Comparison of ENCODE assay signal across 26 mouse cellular contexts in the genomic region with DNA sequence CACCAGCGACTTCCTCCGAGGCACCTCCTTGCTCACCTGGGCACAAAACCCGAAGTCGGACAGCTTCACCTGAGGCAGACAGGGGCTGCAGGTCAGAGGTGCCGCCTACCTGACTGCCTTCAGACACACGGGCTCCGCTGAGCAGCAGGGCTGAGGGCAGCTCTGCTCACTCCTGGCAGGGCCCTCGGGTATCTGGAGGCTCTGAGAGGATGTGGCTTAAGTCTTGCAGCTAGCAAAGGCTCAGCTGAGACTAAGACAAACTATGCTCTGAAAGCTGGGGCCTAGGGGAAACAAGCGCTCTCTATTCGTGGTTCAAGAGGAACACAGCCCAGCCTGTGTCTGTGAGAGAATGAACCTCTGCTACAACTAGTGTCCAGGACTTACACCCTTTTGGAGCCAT. TPM values are rescaled to one million over a fixed set of nuclear protein-coding genes. Genes with fewer than 3 reads are reported as not detected.
"Had no signal": no experiment of that assay in that cellular context is flagged by ENCODE, and none has a peak within 500 bp of the region (broad histone marks: within the 10 kb centered on the region; RNA-seq: fewer than 3 reads in every experiment).

No protein-coding gene starts in this region.

- H3K4me3 ChIP-seq: limb, embryonic 10.5 days; liver, embryonic 15.5 days; midbrain, embryonic 10.5 days; myocyte; neural tube, embryonic 12.5 days had no signal

- H3K27ac ChIP-seq: limb, embryonic 10.5 days; liver, embryonic 15.5 days; midbrain, embryonic 10.5 days; neural tube, embryonic 12.5 days had no signal

- H3K4me1 ChIP-seq: neural tube, embryonic 12.5 days had no signal

- DNase-seq: kidney, adult 11 months; kidney, adult 9 months; kidney, postnatal 36 days; lung, adult 2 months; lung, postnatal 10 days; lung, postnatal 4 days; midbrain, embryonic 14.5 days; right cerebral cortex, postnatal 4 days had no signal

- H3K4me2 ChIP-seq: liver, embryonic 11.5 days; liver, embryonic 15.5 days; neural tube, embryonic 12.5 days had no signal

- H3K27me3 ChIP-seq: liver, embryonic 15.5 days; neural tube, embryonic 12.5 days had no signal

- H3K9me3 ChIP-seq: limb, embryonic 10.5 days; liver, embryonic 15.5 days; midbrain, embryonic 10.5 days; neural tube, embryonic 12.5 days had no signal

- H3K9ac ChIP-seq: liver, embryonic 15.5 days; neural tube, embryonic 12.5 days had no signal

RNA-seq across cellular contexts. Expression of gene Nccrp1, which starts 13.8 kb away (rescaled TPM):
- polyA plus RNA-seq: intestine, embryonic 14.5 days; limb, embryonic 10.5 days; limb, embryonic 14.5 days; liver, embryonic 11.5 days; liver, embryonic 15.5 days; neural tube, embryonic 12.5 days had no signal

RNA-seq across cellular contexts. Expression of gene Sycn, which starts 20.2 kb away (rescaled TPM):
- total RNA-seq: layer of hippocampus, adult 18-20 months; layer of hippocampus, postnatal 14 days; left cerebral cortex, adult 18-20 months; left cerebral cortex, postnatal 10 days; megakaryocyte, adult 5-6 weeks; neutrophil, adult 5-6 weeks had no signal
- polyA plus RNA-seq: limb, embryonic 10.5 days; liver, embryonic 11.5 days; liver, embryonic 15.5 days; lung, adult 2 months; midbrain, embryonic 10.5 days; midbrain, embryonic 14.5 days; myocyte; neural tube, embryonic 12.5 days; urinary bladder, adult 2 months had no signal

RNA-seq across cellular contexts. Expression of gene Ifnl3, which starts 38.2 kb away (rescaled TPM):
- total RNA-seq: layer of hippocampus, adult 18-20 months; layer of hippocampus, postnatal 14 days; left cerebral cortex, adult 18-20 months; left cerebral cortex, postnatal 10 days; megakaryocyte, adult 5-6 weeks; neutrophil, adult 5-6 weeks had no signal
- polyA plus RNA-seq: intestine, embryonic 14.5 days; kidney, postnatal 0 days; limb, embryonic 10.5 days; limb, embryonic 14.5 days; liver, embryonic 11.5 days; liver, embryonic 15.5 days; lung, adult 2 months; midbrain, embryonic 10.5 days; midbrain, embryonic 14.5 days; myocyte; neural tube, embryonic 12.5 days; spleen, adult 2 months; stomach, embryonic 16.5 days; urinary bladder, adult 2 months had no signal
